Mouse (Mus musculus) CH12.LX (cell line): ENCODE measurements around the gene Slc4a11.
A peak's percentile ranks its signal among the peaks of the same experiment; 100 is the strongest.

ENCODE experiments used
- CTCF ChIP-seq, 2 experiments: IDR thresholded peaks in 1 of 2; conservative IDR thresholded peaks in 1 of 2; 2 replicates each; pipeline ENCODE4 v1.5.1; 2011 to 2012; ENCODE audit warnings: low read depth in 2 of 2, low read length in 2 of 2, improper control_type of control experiment in 1 of 2, inconsistent platforms in 1 of 2, mild to moderate bottlenecking in 1 of 2, moderate library complexity in 1 of 2
- ELF1 ChIP-seq: IDR thresholded peaks from 2 replicates; pipeline ENCODE4 v1.6.1; 2014; ENCODE audit warnings: low read depth, mild to moderate bottlenecking, inconsistent platforms, low read length, improper control_type of control experiment
- EP300 ChIP-seq: IDR thresholded peaks from 2 replicates; pipeline ENCODE4 v1.6.1; 2011; ENCODE audit warnings: low read length, improper control_type of control experiment
- GABPA ChIP-seq: IDR thresholded peaks from 2 replicates; pipeline ENCODE4 v1.6.1; 2012; ENCODE audit warnings: low read depth, low read length, improper control_type of control experiment, inconsistent platforms; ENCODE audit not compliant: insufficient replicate concordance
- JUN ChIP-seq: IDR thresholded peaks from 2 replicates; pipeline ENCODE4 v1.6.1; 2011; ENCODE audit warnings: low read depth, mild to moderate bottlenecking, low read length, improper control_type of control experiment, moderate library complexity; ENCODE audit not compliant: insufficient read depth
- PAX5 ChIP-seq: IDR thresholded peaks from 2 replicates; pipeline ENCODE4 v1.6.1; 2012; ENCODE audit warnings: low read length, inconsistent platforms, mixed read lengths
- POLR2AphosphoS2 ChIP-seq: IDR thresholded peaks from 2 replicates; pipeline ENCODE4 v1.6.1; 2011; ENCODE audit warnings: low read depth, low read length, improper control_type of control experiment
- RAD21 ChIP-seq: IDR thresholded peaks from 2 replicates; pipeline ENCODE4 v1.6.1; 2011; ENCODE audit warnings: low read depth, mild to moderate bottlenecking, low read length, improper control_type of control experiment, moderate library complexity
- RCOR1 ChIP-seq: conservative IDR thresholded peaks from 2 replicates; pipeline ENCODE4 v1.6.1; 2012; ENCODE audit warnings: low read depth, mild to moderate bottlenecking, inconsistent platforms, low read length, improper control_type of control experiment
- ZMIZ1 ChIP-seq: IDR thresholded peaks from 2 replicates; pipeline ENCODE4 v1.6.1; 2012; ENCODE audit warnings: low read depth, mild to moderate bottlenecking, inconsistent platforms, low read length, improper control_type of control experiment

GRCm38 (mm10) chr2:130667559-130667958 lies 29.8 kb downstream of the Slc4a11 start, which contains the start of gene Itpa:
- TF ChIP-seq RCOR1: peak; percentile 59; the same call in 1 of the 2 replicates
- TF ChIP-seq POLR2AphosphoS2: peak; percentile 65; the same call in 1 of the 2 replicates
- TF ChIP-seq PAX5: no peak
- peak in 1 of 2 experiments; percentile 73; a peak in 2 of 4 replicates for TF ChIP-seq CTCF (conservative IDR thresholded peaks at IDR 0.05 in 1 of 2, IDR thresholded peaks at IDR 0.05 in 1 of 2; ENCODE audit: low read depth in 2 of 2, low read length in 2 of 2)
- TF ChIP-seq RAD21: peak; percentile 52
- peak; percentile 92 for TF ChIP-seq ELF1
- TF ChIP-seq GABPA: no peak; the same call in 1 of the 2 replicates
- no peak for TF ChIP-seq EP300
- no peak for TF ChIP-seq JUN
- TF ChIP-seq ZMIZ1: no peak
